In genomic region chr17:28882810-28883209, GRCm38 (mm10) we compare ENCODE assay signal across 1 mouse cellular context.
TF ChIP-seq lines count a peak whose summit lies in the region.

No protein-coding gene starts in this region.

TF ChIP-seq in MEL, 35 proteins besides CTCF, POLR2A, EP300 and RAD21 (continued from another document):
- TF ChIP-seq CHD1 (IDR thresholded peaks at IDR 0.05; ENCODE audit: low read depth, low read length) (0 out of 2 replicates have a peak, but pooled peaks have one; percentile 70), TAL1 (IDR thresholded peaks at IDR 0.05; ENCODE audit: low read length) (no peak), GABPA (IDR thresholded peaks at IDR 0.05; ENCODE audit: low read depth, low read length) (no peak), BHLHE40 (IDR thresholded peaks at IDR 0.05; ENCODE audit: borderline replicate concordance, low read depth, low read length) (peak; percentile 52; the same call in 1 of the 2 replicates), USF1 (IDR thresholded peaks at IDR 0.05; ENCODE audit: low read depth, low read length) (no peak), MEF2A (IDR thresholded peaks at IDR 0.05; ENCODE audit: extremely low read depth, insufficient replicate concordance, low read depth, low read length, poor library complexity, severe bottlenecking) (no peak), MAX (IDR thresholded peaks at IDR 0.05; ENCODE audit: low read length) (0 out of 2 replicates have a peak, but pooled peaks have one; percentile 21), USF2 (IDR thresholded peaks at IDR 0.05; ENCODE audit: borderline replicate concordance in 1 of 2, insufficient read depth in 1 of 2, low read depth in 1 of 2, low read length in 2 of 2) (no peak), TCF12 (IDR thresholded peaks at IDR 0.05; ENCODE audit: low read depth, low read length) (0 out of 2 replicates have a peak, but pooled peaks have one; percentile 17), HCFC1 (IDR thresholded peaks at IDR 0.05; ENCODE audit: low read depth, low read length) (peak; percentile 54; the same call in 1 of the 2 replicates), ZNF384 (IDR thresholded peaks at IDR 0.05; ENCODE audit: low read depth, low read length) (peak; percentile 92), GATA1 (IDR thresholded peaks at IDR 0.05; ENCODE audit: low read depth, low read length) (no peak), NRF1 (IDR thresholded peaks at IDR 0.05; ENCODE audit: insufficient read depth, low read depth, low read length, poor library complexity, severe bottlenecking) (no peak), ELF1 (IDR thresholded peaks at IDR 0.05; ENCODE audit: low read depth, low read length) (no peak), RCOR1 (IDR thresholded peaks at IDR 0.05; ENCODE audit: low read depth, low read length) (no peak; the same call in 1 of the 2 replicates)
